Mouse (Mus musculus) neural tube, embryonic 14.5 days (tissue): ENCODE results near the gene Nupr1. TPM values are rescaled to one million over a fixed set of nuclear protein-coding genes. Genes with fewer than 3 reads are reported as not detected.
"Not testable (repeated sequence)": the region's sequence is repeated elsewhere in the genome, so short reads cannot be mapped to it uniquely, and the experiment has no call there.

Source experiments
- ATAC-seq: fragments of 200-750 bp; cut with Nextera tagmentation; 2 replicates; pipeline ENCODE4 v1.8.0; 2017; ENCODE audit warnings: low read depth, mild to moderate bottlenecking, moderate TSS enrichment, moderate library complexity
- H3K27ac ChIP-seq: fragments of 300-500 bp; sonication (generic); 2 replicates; pipeline ENCODE4 v1.5.1; 2014; ENCODE audit warnings: low read depth, mild to moderate bottlenecking, control low read depth, low read length, moderate library complexity, mixed read lengths
- H3K27me3 ChIP-seq: fragments of 300-500 bp; sonication (generic); 2 replicates; pipeline ENCODE4 v1.6.1; 2014; ENCODE audit warnings: low read length; ENCODE audit not compliant: control insufficient read depth, insufficient read depth
- H3K36me3 ChIP-seq: fragments of 300-500 bp; sonication (generic); 2 replicates; pipeline ENCODE4 v1.6.1; 2014; ENCODE audit warnings: low read length, mixed read lengths; ENCODE audit not compliant: control insufficient read depth, insufficient read depth
- H3K4me1 ChIP-seq: fragments of 300-500 bp; sonication (generic); 2 replicates; pipeline ENCODE4 v1.6.1; 2014; ENCODE audit warnings: low read length; ENCODE audit not compliant: control insufficient read depth, insufficient read depth
- H3K4me2 ChIP-seq: fragments of 300-500 bp; sonication (generic); 2 replicates; pipeline ENCODE4 v1.6.1; 2014; ENCODE audit warnings: mild to moderate bottlenecking, low read depth, low read length, control low read depth
- H3K4me3 ChIP-seq: fragments of 300-500 bp; sonication (generic); 2 replicates; pipeline ENCODE4 v1.5.1; 2014; ENCODE audit warnings: low read depth, low read length, control low read depth, mixed read lengths
- H3K9ac ChIP-seq: fragments of 300-500 bp; sonication (generic); replicated peaks from 2 replicates; pipeline ENCODE4 v1.6.1; 2014; ENCODE audit warnings: low read depth, mild to moderate bottlenecking, control low read depth, low read length, mixed read lengths
- H3K9me3 ChIP-seq: fragments of 300-500 bp; sonication (generic); 2 replicates; pipeline ENCODE4 v1.6.1; 2016; ENCODE audit warnings: low read length; ENCODE audit not compliant: control insufficient read depth
- WGBS: fragments of 180-500 bp; shearing (Covaris S2); extraction: QIAGEN DNeasy Blood & Tissue Kit; methylation state at CpG from one replicate; pipeline ENCODE4 v1.1.7; 2014; 5-methylcytosine and 5-hydroxymethylcytosine counted together
- polyA plus RNA-seq: library from polyadenylated mRNA; unstranded; fragments of >200 nt; fragmentation: Nextera tagmentation; extraction: Ambion mirVana; gene quantifications from 2 replicates; pipeline ENCODE4 v1.2.1, GENCODE M21; 2014

The Nupr1 gene
- polyA plus RNA-seq, 1 experiment from 2014 or later: 2.2 TPM

DNA sequence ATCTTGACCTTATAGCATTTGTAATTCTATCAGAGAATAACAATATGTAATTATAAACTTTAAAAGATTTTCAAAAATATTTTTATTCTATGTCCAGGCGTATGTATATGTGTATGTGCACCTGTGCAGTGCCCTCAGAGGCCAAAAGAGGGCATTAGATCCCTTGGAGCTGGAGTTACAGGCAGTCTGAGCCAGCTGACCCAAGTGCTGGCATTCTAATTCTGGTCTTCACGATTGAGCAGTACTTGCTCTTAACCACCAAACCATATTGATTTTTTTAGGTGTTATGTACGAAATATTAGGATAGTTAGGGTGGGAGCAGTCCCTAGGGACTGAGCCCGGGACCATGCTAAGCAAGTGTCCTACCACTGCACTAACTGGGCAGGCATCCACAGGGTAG, 17.8 kb upstream of the Nupr1 start:
- Histone ChIP-seq H3K27me3 (no peaks in the 10 kb centered on the region), H3K27ac (0 out of 2 replicates have a peak overlapping the region, but pooled peaks have one; percentile 92), H3K4me3 (no peak overlapping the region), H3K9me3 (no peaks in the 10 kb centered on the region), H3K9ac (peak overlapping the region; percentile 65; the same call in 1 of the 2 replicates), H3K4me2 (peak overlapping the region; percentile 84; the same call in 1 of the 2 replicates), H3K36me3 (no peaks in the 10 kb centered on the region), H3K4me1 (no peaks in the 10 kb centered on the region)
- no peak for ATAC-seq
- WGBS: 81% methylated on average over 4 of the region's 4 CpGs

DNA sequence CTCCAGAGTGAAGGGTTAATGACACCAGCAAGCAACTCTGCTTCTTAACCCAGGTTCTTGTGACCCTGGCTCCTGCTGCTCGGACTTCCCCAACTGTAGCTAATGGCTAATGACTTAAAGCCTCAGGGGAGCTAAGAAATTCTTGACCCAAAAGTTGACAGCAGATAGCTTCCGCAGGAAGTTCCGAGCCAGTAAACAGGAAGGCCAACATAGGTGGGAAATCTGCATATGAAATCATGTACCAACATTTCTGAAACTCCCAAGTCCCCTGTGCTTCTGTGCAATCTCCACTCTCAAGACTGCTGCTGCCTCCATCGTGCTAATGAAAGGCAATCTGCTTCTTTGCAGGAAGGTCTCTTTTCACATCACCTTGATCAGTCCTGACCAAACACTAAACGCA, 15.0 kb upstream of the Nupr1 start:
- Histone ChIP-seq H3K4me1 (no peaks in the 10 kb centered on the region), H3K36me3 (no peaks in the 10 kb centered on the region), H3K4me2 (no peak overlapping the region), H3K9me3 (no peaks in the 10 kb centered on the region), H3K27me3 (no peaks in the 10 kb centered on the region), H3K4me3 (no peak overlapping the region), H3K9ac (no peak overlapping the region), H3K27ac (no peak overlapping the region)
- ATAC-seq: no peak
- WGBS: 63% methylated on average over 5 of the region's 5 CpGs

DNA sequence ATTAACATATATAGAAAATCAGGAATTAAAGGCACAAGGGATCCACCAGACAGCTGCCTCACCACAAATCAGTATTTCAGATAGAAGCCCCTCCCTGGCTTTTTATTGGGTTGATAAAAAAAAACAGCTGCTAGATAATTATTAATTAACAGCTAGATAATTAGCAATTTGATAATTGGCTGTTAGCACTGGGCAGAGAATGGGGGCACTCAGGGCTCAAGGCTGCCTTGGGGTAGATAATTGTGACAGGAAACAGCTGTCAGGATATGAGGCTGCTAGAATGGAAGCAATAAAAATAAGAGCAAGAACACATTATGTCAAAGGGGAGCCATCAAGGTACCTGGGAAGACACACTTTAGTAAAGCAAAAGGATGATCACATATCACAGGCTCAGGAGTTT, 14.3 kb upstream of the Nupr1 start:
- no peak for ATAC-seq
- Histone ChIP-seq H3K4me2 (no peak overlapping the region), H3K27me3 (no peaks in the 10 kb centered on the region), H3K9ac (no peak overlapping the region), H3K4me1 (no peaks in the 10 kb centered on the region), H3K9me3 (no peaks in the 10 kb centered on the region), H3K4me3 (no peak overlapping the region), H3K36me3 (no peaks in the 10 kb centered on the region), H3K27ac (no peak overlapping the region)

GRCm38 (mm10) chr7:126644345-126644744, 13.7 kb upstream of the Nupr1 start:
- no peak overlapping the region for H3K27ac ChIP-seq
- no peak overlapping the region for H3K9ac ChIP-seq
- no peak for ATAC-seq
- no peaks in the 10 kb centered on the region for H3K4me1 ChIP-seq
- no peaks in the 10 kb centered on the region for H3K9me3 ChIP-seq
- H3K27me3 ChIP-seq: no peaks in the 10 kb centered on the region
- no peak overlapping the region for H3K4me2 ChIP-seq
- no peak overlapping the region for H3K4me3 ChIP-seq
- WGBS: 87% methylated on average over 3 of the region's 3 CpGs
- no peaks in the 10 kb centered on the region for H3K36me3 ChIP-seq

DNA sequence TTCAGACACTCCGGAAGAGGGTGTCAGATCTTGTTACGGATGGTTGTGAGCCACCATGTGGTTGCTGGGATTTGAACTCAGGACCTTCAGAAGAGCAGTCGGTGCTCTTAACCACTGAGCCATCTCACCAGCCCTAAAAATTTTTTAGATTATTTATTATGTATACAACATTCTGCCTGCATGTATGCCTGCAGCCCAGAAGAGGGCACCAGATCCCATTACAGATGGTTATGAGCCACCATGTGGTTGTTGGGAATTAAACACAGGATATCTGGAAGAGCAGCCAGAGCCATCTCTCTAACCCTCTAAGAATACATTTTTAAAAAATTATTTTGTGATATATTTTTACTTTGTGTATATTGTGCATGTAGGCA, 12.6 kb upstream of the Nupr1 start:
- not testable (repeated sequence) for ATAC-seq, H3K4me3 ChIP-seq, H3K4me1 ChIP-seq, H3K27ac ChIP-seq, H3K36me3 ChIP-seq, H3K4me2 ChIP-seq, H3K27me3 ChIP-seq, H3K9me3 ChIP-seq, H3K9ac ChIP-seq
- 60% methylated on average over 3 of the region's 3 CpGs for WGBS

DNA sequence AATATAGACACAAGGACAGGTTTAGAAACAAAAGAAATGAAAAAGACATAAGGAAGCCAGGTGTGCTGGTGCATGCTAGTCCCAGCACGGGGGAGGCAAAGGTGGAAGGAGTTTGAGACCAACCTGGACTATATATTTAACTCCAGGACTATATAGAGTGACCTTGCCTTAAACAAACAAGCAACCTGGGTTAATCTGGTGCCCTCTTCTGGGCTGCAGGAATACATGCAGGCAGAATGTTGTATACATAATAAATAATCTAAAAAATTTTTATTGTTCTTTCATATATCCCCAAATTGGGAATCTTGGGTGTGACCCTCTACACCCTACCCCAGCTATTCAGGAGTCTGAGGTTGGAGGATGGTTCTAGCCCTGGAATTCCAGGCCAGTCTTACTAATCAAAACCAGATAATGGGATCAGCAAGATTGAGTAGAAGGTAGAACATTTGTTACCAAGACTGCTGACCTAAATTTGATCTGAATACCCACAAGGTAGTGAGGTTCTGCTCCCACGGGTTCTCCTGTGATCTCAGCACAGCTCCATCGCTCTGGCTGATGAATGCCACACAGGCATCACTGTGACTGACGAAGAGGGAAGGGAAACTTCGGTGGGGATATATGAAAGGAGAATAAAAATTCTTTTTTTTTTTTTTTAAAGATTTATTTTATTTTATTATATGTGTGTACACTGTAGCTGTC, 12.0 kb upstream of the Nupr1 start:
- 81% methylated on average over 5 of the region's 5 CpGs for WGBS
- Histone ChIP-seq H3K9me3 (no peaks in the 10 kb centered on the region), H3K36me3 (no peaks in the 10 kb centered on the region), H3K4me1 (no peaks in the 10 kb centered on the region), H3K4me2 (no peak overlapping the region), H3K4me3 (no peak overlapping the region), H3K27ac (no peak overlapping the region), H3K27me3 (no peaks in the 10 kb centered on the region), H3K9ac (no peak overlapping the region)
- no peak for ATAC-seq

- 20% methylated on average over 4 of the region's 4 CpGs for WGBS
These were observed 6.3 kb upstream of the Nupr1 start for GRCm38 (mm10) chr7:126636733-126637520.

DNA sequence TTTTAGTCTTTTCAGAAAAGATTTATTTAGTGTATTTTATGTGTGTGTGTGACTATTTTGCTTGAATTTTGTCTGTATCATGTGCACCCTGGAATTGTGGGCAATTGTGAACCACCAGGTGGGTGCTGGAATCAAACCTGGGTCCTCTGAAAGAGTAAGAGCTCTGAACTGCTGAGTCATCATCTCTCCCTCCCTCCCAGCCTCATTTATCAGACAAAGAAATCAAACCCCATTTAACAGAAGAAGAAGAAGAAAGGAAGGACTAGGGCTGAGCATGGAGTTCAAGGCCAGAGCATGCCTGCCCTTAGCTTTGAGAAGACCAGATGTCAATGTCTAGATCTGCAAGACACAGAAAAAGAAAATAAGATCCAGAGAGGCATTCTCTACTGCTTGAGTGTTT, 4.7 kb upstream of the Nupr1 start:
- no peaks in the 10 kb centered on the region for H3K36me3 ChIP-seq
- no peak overlapping the region for H3K9ac ChIP-seq
- no peak overlapping the region for H3K4me2 ChIP-seq
- H3K4me1 ChIP-seq: no peaks in the 10 kb centered on the region
- H3K9me3 ChIP-seq: no peaks in the 10 kb centered on the region
- no peak for ATAC-seq
- H3K27ac ChIP-seq: no peak overlapping the region
- no peak overlapping the region for H3K4me3 ChIP-seq
- no peaks in the 10 kb centered on the region for H3K27me3 ChIP-seq

More at GRCm38 (mm10) chr7:126636733-126637520, 6.3 kb upstream of the Nupr1 start:
- ATAC-seq: no peak
- no peaks in the 10 kb centered on the region for H3K9me3 ChIP-seq
- no peaks in the 10 kb centered on the region for H3K4me1 ChIP-seq
- H3K36me3 ChIP-seq: no peaks in the 10 kb centered on the region
- H3K4me2 ChIP-seq: no peak overlapping the region
- H3K4me3 ChIP-seq: no peak overlapping the region
- H3K27me3 ChIP-seq: no peaks in the 10 kb centered on the region
- H3K27ac ChIP-seq: no peak overlapping the region
- H3K9ac ChIP-seq: no peak overlapping the region

DNA sequence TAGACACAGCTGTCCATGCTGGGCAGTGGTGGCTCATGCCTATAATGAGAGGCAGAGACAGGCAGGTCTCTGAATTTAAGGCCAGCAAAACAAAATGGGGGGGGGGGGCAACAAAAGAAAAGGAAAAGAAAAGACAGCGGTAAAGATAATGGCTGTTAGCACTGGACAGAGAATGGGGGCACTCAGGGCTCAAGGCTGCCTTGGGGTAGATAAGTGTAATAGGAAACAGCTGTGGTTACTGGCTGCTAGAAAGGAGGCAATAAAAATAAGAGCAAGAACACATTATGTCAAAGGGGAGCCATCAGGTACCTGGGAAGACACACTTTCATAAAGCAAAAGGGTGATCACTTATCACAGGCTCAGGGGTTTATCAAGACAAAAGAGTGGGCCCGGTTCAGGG, 1.8 kb upstream of the Nupr1 start:
- ATAC-seq: no peak
- Histone ChIP-seq H3K9ac (no peak overlapping the region), H3K36me3 (no peaks in the 10 kb centered on the region), H3K9me3 (no peaks in the 10 kb centered on the region), H3K4me3 (no peak overlapping the region), H3K4me1 (no peaks in the 10 kb centered on the region), H3K4me2 (no peak overlapping the region), H3K27me3 (no peaks in the 10 kb centered on the region), H3K27ac (no peak overlapping the region)
- WGBS: 85% methylated on average over 2 of the region's 2 CpGs
